Mouse (Mus musculus): ENCODE measurements around the gene Gm8764.
"Not testable (repeated sequence)": the region's sequence is repeated elsewhere in the genome, so short reads cannot be mapped to it uniquely, and the experiment has no call there.

Gm8764 gene

DNA sequence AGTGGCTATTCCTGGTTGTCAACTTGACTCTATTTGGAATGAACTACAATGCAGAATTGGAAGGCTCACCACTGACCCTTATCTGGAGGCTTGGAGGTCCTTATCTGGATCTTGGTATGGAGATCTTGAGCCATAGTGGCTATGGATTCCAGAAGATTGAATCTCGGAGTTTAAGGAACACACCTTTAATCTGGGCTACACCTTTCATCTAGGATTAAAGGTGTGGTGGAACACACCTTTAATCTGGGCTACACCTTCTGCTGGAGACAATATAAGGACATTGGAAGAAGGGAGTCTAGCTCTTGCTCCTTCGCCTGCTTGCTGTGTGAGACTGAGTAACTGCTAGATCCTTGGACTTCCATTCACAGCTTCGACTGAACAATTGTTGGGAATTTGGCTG lies at the start of gene Gm8764:
Gm8764 (plus strand) TSS at position 301 of the 400 bp plus-strand sequence.
- not testable (repeated sequence) for DNase-seq

DNA sequence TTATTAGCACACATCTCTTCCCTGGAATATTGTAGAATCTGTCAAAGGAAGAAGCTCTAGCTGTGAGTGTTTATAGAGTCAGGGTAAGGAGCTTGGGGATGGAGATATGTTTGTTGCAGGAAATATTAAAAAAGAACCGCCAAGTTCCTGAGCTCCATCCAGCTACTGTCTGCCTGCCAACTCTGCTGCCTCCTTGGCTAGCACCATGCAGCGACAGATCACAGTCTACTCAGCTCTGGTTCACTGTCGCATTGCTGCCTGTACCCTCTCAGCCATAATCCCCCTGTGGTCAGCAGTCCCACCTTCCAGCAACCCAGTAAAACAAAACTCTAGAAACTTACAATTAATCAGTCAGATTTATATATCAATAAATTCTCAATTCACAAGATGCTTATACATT lies 49.8 kb upstream of the Gm8764 start:
- DNase-seq: no peak

DNA sequence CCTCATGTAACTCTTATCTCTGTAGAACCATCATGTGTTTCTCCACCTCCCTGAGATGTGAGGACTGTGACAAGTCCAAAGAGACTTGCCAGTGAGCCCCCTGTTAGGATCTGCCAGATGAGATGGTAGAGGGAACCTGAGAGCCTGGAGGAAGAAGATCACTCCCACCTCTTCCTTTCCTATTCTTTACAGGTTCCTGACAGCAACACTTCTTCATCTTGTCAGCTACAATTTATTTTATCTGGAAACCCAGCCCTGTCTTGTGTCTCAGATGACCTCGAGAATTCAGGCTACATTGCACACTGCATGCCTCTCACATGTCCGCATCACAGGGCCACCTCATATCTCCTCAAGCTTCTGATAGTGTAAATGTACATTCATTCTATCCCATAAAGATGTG lies 41.5 kb upstream of the Gm8764 start:
- no peak for DNase-seq

DNA sequence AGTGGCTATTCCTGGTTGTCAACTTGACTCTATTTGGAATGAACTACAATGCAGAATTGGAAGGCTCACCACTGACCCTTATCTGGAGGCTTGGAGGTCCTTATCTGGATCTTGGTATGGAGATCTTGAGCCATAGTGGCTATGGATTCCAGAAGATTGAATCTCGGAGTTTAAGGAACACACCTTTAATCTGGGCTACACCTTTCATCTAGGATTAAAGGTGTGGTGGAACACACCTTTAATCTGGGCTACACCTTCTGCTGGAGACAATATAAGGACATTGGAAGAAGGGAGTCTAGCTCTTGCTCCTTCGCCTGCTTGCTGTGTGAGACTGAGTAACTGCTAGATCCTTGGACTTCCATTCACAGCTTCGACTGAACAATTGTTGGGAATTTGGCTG lies 17.1 kb upstream of the Gm8764 start, which contains the start of gene Gm21293:
Gm21293 (plus strand) TSS at position 301 of the 400 bp plus-strand sequence.
- not testable (repeated sequence) for DNase-seq

DNA sequence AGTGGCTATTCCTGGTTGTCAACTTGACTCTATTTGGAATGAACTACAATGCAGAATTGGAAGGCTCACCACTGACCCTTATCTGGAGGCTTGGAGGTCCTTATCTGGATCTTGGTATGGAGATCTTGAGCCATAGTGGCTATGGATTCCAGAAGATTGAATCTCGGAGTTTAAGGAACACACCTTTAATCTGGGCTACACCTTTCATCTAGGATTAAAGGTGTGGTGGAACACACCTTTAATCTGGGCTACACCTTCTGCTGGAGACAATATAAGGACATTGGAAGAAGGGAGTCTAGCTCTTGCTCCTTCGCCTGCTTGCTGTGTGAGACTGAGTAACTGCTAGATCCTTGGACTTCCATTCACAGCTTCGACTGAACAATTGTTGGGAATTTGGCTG lies 8.6 kb upstream of the Gm8764 start, which contains the start of gene Gm6763:
Gm6763 (plus strand) TSS at position 301 of the 400 bp plus-strand sequence.
- DNase-seq: not testable (repeated sequence)

DNA sequence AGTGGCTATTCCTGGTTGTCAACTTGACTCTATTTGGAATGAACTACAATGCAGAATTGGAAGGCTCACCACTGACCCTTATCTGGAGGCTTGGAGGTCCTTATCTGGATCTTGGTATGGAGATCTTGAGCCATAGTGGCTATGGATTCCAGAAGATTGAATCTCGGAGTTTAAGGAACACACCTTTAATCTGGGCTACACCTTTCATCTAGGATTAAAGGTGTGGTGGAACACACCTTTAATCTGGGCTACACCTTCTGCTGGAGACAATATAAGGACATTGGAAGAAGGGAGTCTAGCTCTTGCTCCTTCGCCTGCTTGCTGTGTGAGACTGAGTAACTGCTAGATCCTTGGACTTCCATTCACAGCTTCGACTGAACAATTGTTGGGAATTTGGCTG lies 8.4 kb downstream of the Gm8764 start, which contains the start of gene Gm21304:
Gm21304 (plus strand) TSS at position 301 of the 400 bp plus-strand sequence.
- DNase-seq: not testable (repeated sequence)

DNA sequence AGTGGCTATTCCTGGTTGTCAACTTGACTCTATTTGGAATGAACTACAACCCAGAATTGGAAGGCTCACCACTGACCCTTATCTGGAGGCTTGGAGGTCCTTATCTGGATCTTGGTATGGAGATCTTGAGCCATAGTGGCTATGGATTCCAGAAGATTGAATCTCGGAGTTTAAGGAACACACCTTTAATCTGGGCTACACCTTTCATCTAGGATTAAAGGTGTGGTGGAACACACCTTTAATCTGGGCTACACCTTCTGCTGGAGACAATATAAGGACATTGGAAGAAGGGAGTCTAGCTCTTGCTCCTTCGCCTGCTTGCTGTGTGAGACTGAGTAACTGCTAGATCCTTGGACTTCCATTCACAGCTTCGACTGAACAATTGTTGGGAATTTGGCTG lies 16.9 kb downstream of the Gm8764 start, which contains the start of gene Gm21312:
Gm21312 (plus strand) TSS at position 301 of the 400 bp plus-strand sequence.
- DNase-seq: not testable (repeated sequence)

DNA sequence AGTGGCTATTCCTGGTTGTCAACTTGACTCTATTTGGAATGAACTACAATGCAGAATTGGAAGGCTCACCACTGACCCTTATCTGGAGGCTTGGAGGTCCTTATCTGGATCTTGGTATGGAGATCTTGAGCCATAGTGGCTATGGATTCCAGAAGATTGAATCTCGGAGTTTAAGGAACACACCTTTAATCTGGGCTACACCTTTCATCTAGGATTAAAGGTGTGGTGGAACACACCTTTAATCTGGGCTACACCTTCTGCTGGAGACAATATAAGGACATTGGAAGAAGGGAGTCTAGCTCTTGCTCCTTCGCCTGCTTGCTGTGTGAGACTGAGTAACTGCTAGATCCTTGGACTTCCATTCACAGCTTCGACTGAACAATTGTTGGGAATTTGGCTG lies 25.4 kb downstream of the Gm8764 start, which contains the start of gene Gm20765:
Gm20765 (plus strand) TSS at position 301 of the 400 bp plus-strand sequence.
- not testable (repeated sequence) for DNase-seq

DNA sequence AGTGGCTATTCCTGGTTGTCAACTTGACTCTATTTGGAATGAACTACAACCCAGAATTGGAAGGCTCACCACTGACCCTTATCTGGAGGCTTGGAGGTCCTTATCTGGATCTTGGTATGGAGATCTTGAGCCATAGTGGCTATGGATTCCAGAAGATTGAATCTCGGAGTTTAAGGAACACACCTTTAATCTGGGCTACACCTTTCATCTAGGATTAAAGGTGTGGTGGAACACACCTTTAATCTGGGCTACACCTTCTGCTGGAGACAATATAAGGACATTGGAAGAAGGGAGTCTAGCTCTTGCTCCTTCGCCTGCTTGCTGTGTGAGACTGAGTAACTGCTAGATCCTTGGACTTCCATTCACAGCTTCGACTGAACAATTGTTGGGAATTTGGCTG lies 33.9 kb downstream of the Gm8764 start, which contains the start of gene Gm4340:
Gm4340 (plus strand) TSS at position 301 of the 400 bp plus-strand sequence.
- not testable (repeated sequence) for DNase-seq

DNA sequence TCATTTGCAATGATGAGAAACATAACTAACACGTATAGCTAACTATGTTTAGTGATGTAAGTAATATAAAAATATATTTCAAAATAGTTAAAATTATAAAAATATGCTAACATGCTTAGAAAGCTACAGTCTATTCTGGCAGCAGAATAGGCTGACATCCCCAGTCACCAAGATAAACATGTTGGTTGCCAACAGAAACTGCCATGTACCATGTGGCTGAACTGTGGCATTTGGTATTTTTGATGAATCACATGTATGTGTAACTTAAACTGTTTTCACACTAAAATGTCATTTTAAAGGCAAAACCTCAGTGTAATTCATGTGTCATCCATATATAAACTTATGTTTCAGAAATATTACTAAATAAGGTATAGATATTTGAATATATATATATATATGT lies 49.8 kb downstream of the Gm8764 start:
- no peak for DNase-seq

DNA sequence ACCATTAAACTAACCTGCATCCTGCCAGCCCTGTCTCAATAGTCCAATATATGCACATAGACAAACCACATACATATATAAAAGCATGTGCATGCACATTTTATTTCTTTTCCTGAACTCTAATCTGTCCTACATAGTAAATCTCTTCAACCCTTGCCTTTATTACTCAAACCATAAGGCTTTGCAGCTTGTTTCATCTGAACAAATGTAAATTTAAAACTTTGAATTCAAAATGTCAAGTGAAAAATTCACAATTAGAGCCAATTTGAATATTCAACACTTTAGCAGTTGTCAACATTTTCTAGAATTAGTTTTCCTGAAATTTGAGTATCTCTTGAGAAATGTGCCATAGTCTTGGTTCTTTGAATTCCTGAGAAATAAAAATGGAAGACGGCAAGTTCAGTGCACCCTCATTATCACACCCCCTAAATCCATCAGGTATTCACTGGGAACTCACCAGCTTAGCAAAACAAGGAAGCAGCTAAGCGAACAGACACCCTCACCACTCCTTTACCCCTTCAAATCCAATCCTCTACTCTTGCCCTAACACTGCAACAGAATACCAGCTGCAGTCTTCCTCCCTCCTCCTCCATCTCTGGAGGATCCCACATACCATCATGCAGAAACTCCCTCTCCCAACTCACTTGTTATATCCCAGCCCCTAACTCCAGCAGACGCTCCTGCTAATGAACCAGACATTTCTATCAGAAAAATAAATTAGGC lies 50.6 kb downstream of the Gm8764 start:
- DNase-seq: no peak
